Mouse (Mus musculus) CH12.LX (cell line): Measurements from ENCODE around the gene Ablim1. TPM values are rescaled to one million over a fixed set of nuclear protein-coding genes. Genes with fewer than 3 reads are reported as not detected.

Experiments used
- DNase-seq: peaks from one replicate; pipeline ENCODE4 v3.0.0-alpha.2; 2013; ENCODE audit errors: extremely low read depth
- H3K27ac ChIP-seq: 2 replicates; pipeline ENCODE4 v1.5.1; 2012; ENCODE audit warnings: low read depth, mild to moderate bottlenecking, control low read depth, moderate library complexity; ENCODE audit not compliant: insufficient read depth
- H3K27me3 ChIP-seq: replicated peaks from 2 replicates; pipeline ENCODE3; 2012; ENCODE audit warnings: inconsistent platforms
- H3K36me3 ChIP-seq, 2 experiments: replicated peaks in 1 of 2; 2 replicates each; pipeline versions ENCODE3 to v1.6.1; 2012; ENCODE audit warnings: inconsistent platforms in 1 of 2, low read length in 1 of 2, mild to moderate bottlenecking in 1 of 2, mixed read lengths in 1 of 2, moderate library complexity in 1 of 2; ENCODE audit not compliant: control insufficient read depth in 1 of 2, insufficient read depth in 1 of 2
- H3K4me1 ChIP-seq, 2 experiments: 2 replicates each; pipeline ENCODE4 v1.6.1; 2012; ENCODE audit warnings: inconsistent platforms in 1 of 2, moderate library complexity in 1 of 2; ENCODE audit not compliant: insufficient read depth in 2 of 2, control insufficient read depth in 1 of 2
- H3K4me2 ChIP-seq: 2 replicates; pipeline ENCODE4 v1.6.1; 2012; ENCODE audit warnings: low read depth, mild to moderate bottlenecking, control low read depth; ENCODE audit not compliant: poor library complexity, insufficient read depth, severe bottlenecking
- H3K4me3 ChIP-seq, 3 experiments: fragments of 150-350 bp in 1 of 3; sonication (generic) in 1 of 3; replicated peaks in 1 of 3; 2 replicates each; pipeline versions ENCODE3 to v1.5.1; 2011 to 2012; ENCODE audit warnings: low read depth in 2 of 3, low read length in 2 of 3, mild to moderate bottlenecking in 2 of 3, moderate library complexity in 2 of 3, control low read depth in 1 of 3, improper control_type of control experiment in 1 of 3, inconsistent platforms in 1 of 3, mixed read lengths in 1 of 3; ENCODE audit not compliant: poor library complexity in 1 of 3
- H3K79me2 ChIP-seq: replicated peaks from 2 replicates; pipeline ENCODE4 v1.6.1; 2012; ENCODE audit warnings: mild to moderate bottlenecking, moderate library complexity; ENCODE audit not compliant: control insufficient read depth, poor library complexity, insufficient read depth, severe bottlenecking; ENCODE audit errors: extremely low read depth
- H3K9ac ChIP-seq: 2 replicates; pipeline ENCODE4 v1.6.1; 2012; ENCODE audit warnings: low read depth, mild to moderate bottlenecking, control low read depth, moderate library complexity; ENCODE audit not compliant: insufficient read depth
- H3K9me3 ChIP-seq: replicated peaks from 2 replicates; pipeline ENCODE3; 2012; ENCODE audit warnings: low read length, inconsistent platforms, mixed read lengths
- BHLHE40 ChIP-seq: IDR thresholded peaks from 2 replicates; pipeline ENCODE4 v1.6.1; 2011; ENCODE audit warnings: mild to moderate bottlenecking, low read depth, low read length, improper control_type of control experiment
- CHD1 ChIP-seq: IDR thresholded peaks from 2 replicates; pipeline ENCODE4 v1.6.1; 2012; ENCODE audit warnings: low read depth, low read length, improper control_type of control experiment, inconsistent platforms
- CHD2 ChIP-seq: IDR thresholded peaks from 2 replicates; pipeline ENCODE4 v1.6.1; 2011; ENCODE audit warnings: low read length, improper control_type of control experiment
- CTCF ChIP-seq, 2 experiments: IDR thresholded peaks in 1 of 2; conservative IDR thresholded peaks in 1 of 2; 2 replicates each; pipeline ENCODE4 v1.5.1; 2011 to 2012; ENCODE audit warnings: low read depth in 2 of 2, low read length in 2 of 2, improper control_type of control experiment in 1 of 2, inconsistent platforms in 1 of 2, mild to moderate bottlenecking in 1 of 2, moderate library complexity in 1 of 2
- E2F4 ChIP-seq: IDR thresholded peaks from 2 replicates; pipeline ENCODE4 v1.6.1; 2011; ENCODE audit warnings: low read depth, low read length, improper control_type of control experiment; ENCODE audit not compliant: insufficient replicate concordance
- EP300 ChIP-seq: IDR thresholded peaks from 2 replicates; pipeline ENCODE4 v1.6.1; 2011; ENCODE audit warnings: low read length, improper control_type of control experiment
- IRF4 ChIP-seq: IDR thresholded peaks from 2 replicates; pipeline ENCODE4 v1.6.1; 2014; ENCODE audit warnings: low read depth, mild to moderate bottlenecking, inconsistent platforms, low read length, improper control_type of control experiment
- JUN ChIP-seq: IDR thresholded peaks from 2 replicates; pipeline ENCODE4 v1.6.1; 2011; ENCODE audit warnings: low read depth, mild to moderate bottlenecking, low read length, improper control_type of control experiment, moderate library complexity; ENCODE audit not compliant: insufficient read depth
- JUND ChIP-seq: conservative IDR thresholded peaks from 2 replicates; pipeline ENCODE4 v1.6.1; 2011; ENCODE audit warnings: low read depth, low read length, improper control_type of control experiment
- MAFK ChIP-seq: IDR thresholded peaks from 2 replicates; pipeline ENCODE4 v1.6.1; 2011; ENCODE audit warnings: low read length, improper control_type of control experiment; ENCODE audit not compliant: insufficient replicate concordance
- MAX ChIP-seq: IDR thresholded peaks from 2 replicates; pipeline ENCODE4 v1.6.1; 2011; ENCODE audit warnings: low read length, improper control_type of control experiment
- MEF2A ChIP-seq: IDR thresholded peaks from 2 replicates; pipeline ENCODE4 v1.6.1; 2014; ENCODE audit warnings: low read depth, mild to moderate bottlenecking, inconsistent platforms, low read length, improper control_type of control experiment, borderline replicate concordance
- MXI1 ChIP-seq: IDR thresholded peaks from 2 replicates; pipeline ENCODE4 v1.6.1; 2011; ENCODE audit warnings: mild to moderate bottlenecking, low read depth, low read length, improper control_type of control experiment
- MYC ChIP-seq: IDR thresholded peaks from 2 replicates; pipeline ENCODE4 v1.6.1; 2011; ENCODE audit warnings: low read depth, mild to moderate bottlenecking, improper control_type of control experiment, low read length
- NELFE ChIP-seq: IDR thresholded peaks from 2 replicates; pipeline ENCODE4 v1.6.1; 2011; ENCODE audit warnings: low read depth, low read length, improper control_type of control experiment
- NRF1 ChIP-seq: IDR thresholded peaks from 2 replicates; pipeline ENCODE4 v1.6.1; 2014; ENCODE audit warnings: low read depth, mild to moderate bottlenecking, inconsistent platforms, low read length, improper control_type of control experiment, moderate library complexity
- PAX5 ChIP-seq: IDR thresholded peaks from 2 replicates; pipeline ENCODE4 v1.6.1; 2012; ENCODE audit warnings: low read length, inconsistent platforms, mixed read lengths
- POLR2A ChIP-seq: IDR thresholded peaks from 2 replicates; pipeline ENCODE4 v1.6.1; 2011; ENCODE audit warnings: low read depth, mild to moderate bottlenecking, improper control_type of control experiment, low read length
- RAD21 ChIP-seq: IDR thresholded peaks from 2 replicates; pipeline ENCODE4 v1.6.1; 2011; ENCODE audit warnings: low read depth, mild to moderate bottlenecking, low read length, improper control_type of control experiment, moderate library complexity
- RCOR1 ChIP-seq: conservative IDR thresholded peaks from 2 replicates; pipeline ENCODE4 v1.6.1; 2012; ENCODE audit warnings: low read depth, mild to moderate bottlenecking, inconsistent platforms, low read length, improper control_type of control experiment
- SIN3A ChIP-seq: IDR thresholded peaks from 2 replicates; pipeline ENCODE4 v1.6.1; 2012; ENCODE audit warnings: low read length, improper control_type of control experiment, inconsistent platforms
- SMC3 ChIP-seq: IDR thresholded peaks from 2 replicates; pipeline ENCODE4 v1.6.1; 2011; ENCODE audit warnings: low read depth, low read length, improper control_type of control experiment
- TCF12 ChIP-seq: IDR thresholded peaks from 2 replicates; pipeline ENCODE4 v1.6.1; 2014; ENCODE audit warnings: low read depth, mild to moderate bottlenecking, inconsistent platforms, low read length, improper control_type of control experiment
- UBTF ChIP-seq: IDR thresholded peaks from 2 replicates; pipeline ENCODE4 v1.6.1; 2012; ENCODE audit warnings: low read depth, mild to moderate bottlenecking, inconsistent platforms, low read length, improper control_type of control experiment, moderate library complexity
- USF1 ChIP-seq: IDR thresholded peaks from 2 replicates; pipeline ENCODE4 v1.6.1; 2014; ENCODE audit warnings: low read depth, mild to moderate bottlenecking, inconsistent platforms, low read length, improper control_type of control experiment
- USF2 ChIP-seq: conservative IDR thresholded peaks from 2 replicates; pipeline ENCODE4 v1.6.1; 2011; ENCODE audit warnings: low read depth, low read length, improper control_type of control experiment
- ZKSCAN1 ChIP-seq: IDR thresholded peaks from 2 replicates; pipeline ENCODE4 v1.6.1; 2012; ENCODE audit warnings: low read depth, inconsistent platforms, low read length, improper control_type of control experiment, borderline replicate concordance
- ZMIZ1 ChIP-seq: IDR thresholded peaks from 2 replicates; pipeline ENCODE4 v1.6.1; 2012; ENCODE audit warnings: low read depth, mild to moderate bottlenecking, inconsistent platforms, low read length, improper control_type of control experiment
- ZNF384 ChIP-seq: IDR thresholded peaks from 2 replicates; pipeline ENCODE4 v1.6.1; 2012; ENCODE audit warnings: low read depth, low read length, improper control_type of control experiment, inconsistent platforms
- dilution Hi-C: fragments of 300-500 bp; cut with MboI; formaldehyde crosslinking; loops from 2 replicates; pipeline ENCODE4 v1.14.3; 2020; ENCODE audit warnings: low sequenced_read_pairs; ENCODE audit not compliant: extremely low pct_unique_long_range_greater_than_20kb, extremely low pct_ligation_motif_present
- in situ Hi-C: fragments of 300-500 bp; cut with MboI; formaldehyde crosslinking; loops from 3 replicates; pipeline ENCODE4 v1.14.3; 2019; ENCODE audit warnings: low sequenced_read_pairs, low pct_ligation_motif_present, low pct_unique_long_range_greater_than_20kb, mixed read lengths
- polyA plus RNA-seq: library from polyadenylated mRNA; unstranded; fragments of >175 nt; gene quantifications from 2 replicates; pipeline ENCODE4 v1.2.1, GENCODE M21; 2012; ENCODE audit warnings: low read depth; ENCODE audit not compliant: insufficient read length
- total RNA-seq, 2 experiments: library from RNA; depleted of rRNA; stranded (reverse); fragments of 300-350 nt in 1 of 2; fragments of >200 nt in 1 of 2; gene quantifications; 2 replicates each; pipeline ENCODE4 v1.2.3; 2012 to 2014

The Ablim1 gene
- total and polyA plus RNA-seq, 3 experiments, result 0.85 to 2.4 (median 2.0) TPM

GRCm38 (mm10) chr19:57243606-57244005 lies 71.1 kb downstream of the Ablim1 start (continued):
- TF ChIP-seq JUND, result no peak
- no peak for TF ChIP-seq ZNF384
- no peak for TF ChIP-seq MEF2A
- TF ChIP-seq MAFK, result no peak

DNA sequence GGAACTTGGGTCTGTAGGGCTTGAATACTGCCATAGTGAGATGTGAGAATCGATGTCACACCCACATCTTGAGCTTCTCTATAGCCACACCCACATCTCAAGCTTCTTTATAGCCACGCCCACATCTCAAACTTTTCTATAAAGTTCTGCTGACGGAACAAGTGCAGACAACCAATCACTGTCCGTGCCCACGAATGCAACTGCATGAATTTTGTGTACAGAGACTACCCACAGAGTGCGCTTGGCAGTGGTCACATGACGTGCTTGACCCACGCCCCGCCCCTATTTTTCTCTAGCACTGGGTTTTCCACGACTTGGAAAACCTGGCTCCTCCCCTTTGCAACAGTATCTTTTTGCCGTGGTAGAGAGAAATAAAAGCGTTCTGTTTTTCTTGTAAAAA lies 71.5 kb downstream of the Ablim1 start:
- DNase-seq, result peak; percentile 84
- peak overlapping the region; percentile 30; the same call in 1 of the 2 replicates for H3K9ac ChIP-seq
- no peaks in the 10 kb centered on the region for H3K79me2 ChIP-seq
- TF ChIP-seq JUN, result no peak
- TF ChIP-seq RCOR1, result no peak
- TF ChIP-seq MAX, result peak; percentile 17; the same call in 1 of the 2 replicates
- peak; percentile 76 for TF ChIP-seq USF2
- no peak for TF ChIP-seq CTCF (conservative IDR thresholded peaks at IDR 0.05 in 1 of 2, IDR thresholded peaks at IDR 0.05 in 1 of 2; ENCODE audit: low read depth in 2 of 2, low read length in 2 of 2)
- TF ChIP-seq ZKSCAN1, result no peak
- TF ChIP-seq SMC3, result no peak
- no peak for TF ChIP-seq RAD21
- no peak for TF ChIP-seq SIN3A
- TF ChIP-seq BHLHE40, result peak; percentile 67
- TF ChIP-seq USF1, result peak; percentile 83
- no peak for TF ChIP-seq IRF4
- TF ChIP-seq E2F4, result no peak
- TF ChIP-seq NELFE, result no peak
- TF ChIP-seq NRF1, result no peak
- TF ChIP-seq CHD2, result no peak
- no peak for TF ChIP-seq UBTF
- TF ChIP-seq TCF12, result 0 out of 2 replicates have a peak, but pooled peaks have one; percentile 21
- no peak for TF ChIP-seq ZMIZ1
- TF ChIP-seq EP300, result no peak
- TF ChIP-seq CHD1, result no peak
- TF ChIP-seq PAX5, result no peak
- no peak for TF ChIP-seq MXI1
- no peak for TF ChIP-seq JUND
- no peak for TF ChIP-seq MYC
- TF ChIP-seq POLR2A, result no peak
- dilution Hi-C loops (no loop called here), in situ Hi-C loops (no loop called here)
- peak overlapping the region; percentile 83 for H3K4me2 ChIP-seq
- H3K4me3 ChIP-seq, result peak overlapping the region; percentile 25 to 37 (median 26)
- H3K36me3 ChIP-seq, result no peaks in the 10 kb centered on the region
- H3K27me3 ChIP-seq, result no peaks in the 10 kb centered on the region
- peaks cover 5 to 22% of the 10 kb centered on the region in 2 experiments for H3K4me1 ChIP-seq
- no peak overlapping the region for H3K27ac ChIP-seq
- no peaks in the 10 kb centered on the region for H3K9me3 ChIP-seq
